Mouse (Mus musculus) gastrocnemius, postnatal 14 days (tissue): ENCODE results near the gene Myl6. TPM values are rescaled to one million over a fixed set of nuclear protein-coding genes. Genes with fewer than 3 reads are reported as not detected.
A peak's percentile ranks its signal among the peaks of the same experiment; 100 is the strongest.
"Not testable (repeated sequence)": the region's sequence is repeated elsewhere in the genome, so short reads cannot be mapped to it uniquely, and the experiment has no call there.

Experiments used
- DNase-seq: peaks from one replicate; pipeline ENCODE4 v3.0.0; 2021; ENCODE audit warnings: mixed read lengths
- intact Hi-C: fragments of 180-260 bp; cut with DNase I; formaldehyde crosslinking; loops from one replicate; pipeline ENCODE4 v1.15.1; 2025; ENCODE audit warnings: low total_unique reads
- total RNA-seq, 2 experiments: library from RNA; stranded (reverse); gene quantifications; 2 replicates each; pipeline ENCODE4 v1.2.3; 2021

Myl6 gene
- total RNA-seq, 2 experiments from 2014 or later = 214 to 276 TPM

GRCm38 (mm10) chr10:128511761-128512160 lies 17.8 kb upstream of the Myl6 start:
- no peak for DNase-seq
- intact Hi-C loops = no loop called here

- intact Hi-C loops = no loop called here
- no peak for DNase-seq
Measured at GRCm38 (mm10) chr10:128511189-128511588, 17.2 kb upstream of the Myl6 start.

GRCm38 (mm10) chr10:128510301-128510700 lies 16.4 kb upstream of the Myl6 start:
- no peak for DNase-seq
- intact Hi-C loops = no loop called here

- DNase-seq = no peak
- intact Hi-C loops = no loop called here
Measured at GRCm38 (mm10) chr10:128509831-128510230, 15.9 kb upstream of the Myl6 start.

- no peak for DNase-seq
- intact Hi-C loops = no loop called here
Measured at GRCm38 (mm10) chr10:128509203-128509602, 15.3 kb upstream of the Myl6 start.

- intact Hi-C loops = no loop called here
- no peak for DNase-seq
Measured at GRCm38 (mm10) chr10:128508260-128508659, 14.3 kb upstream of the Myl6 start.

- intact Hi-C loops = no loop called here
- DNase-seq = no peak
Measured at GRCm38 (mm10) chr10:128505974-128506373, 12.0 kb upstream of the Myl6 start.

- DNase-seq, intact Hi-C loops: not testable (repeated sequence)
Measured at GRCm38 (mm10) chr10:128505371-128505667, 11.4 kb upstream of the Myl6 start.

- intact Hi-C loops = no loop called here
- no peak for DNase-seq
Measured at GRCm38 (mm10) chr10:128504641-128505370, 10.9 kb upstream of the Myl6 start.

GRCm38 (mm10) chr10:128504012-128504411 lies 10.1 kb upstream of the Myl6 start:
- intact Hi-C loops = no loop called here
- DNase-seq = no peak

- DNase-seq = no peak
- intact Hi-C loops = no loop called here
Measured at GRCm38 (mm10) chr10:128503532-128503931, 9.6 kb upstream of the Myl6 start.

GRCm38 (mm10) chr10:128502341-128502740 lies 8.4 kb upstream of the Myl6 start:
- intact Hi-C loops = no loop called here
- no peak for DNase-seq

- intact Hi-C loops = no loop called here
- DNase-seq = peak; percentile 73
Measured at GRCm38 (mm10) chr10:128499116-128499671, 5.2 kb upstream of the Myl6 start.

GRCm38 (mm10) chr10:128498590-128498989 lies 4.6 kb upstream of the Myl6 start, which contains the start of gene Myl6b:
Gene Myl6b, minus strand, starts transcription at chr10:128498685.
- DNase-seq = peak; percentile 96
- intact Hi-C loops = no loop called here

GRCm38 (mm10) chr10:128497134-128497737 lies 3.3 kb upstream of the Myl6 start:
- intact Hi-C loops = no loop called here
- DNase-seq = no peak

GRCm38 (mm10) chr10:128496509-128497077 lies 2.6 kb upstream of the Myl6 start:
- no peak for DNase-seq
- intact Hi-C loops = no loop called here

- intact Hi-C loops = no loop called here
- DNase-seq = no peak
Measured at GRCm38 (mm10) chr10:128495903-128496302, 2.0 kb upstream of the Myl6 start.

GRCm38 (mm10) chr10:128495270-128495669 lies 1.3 kb upstream of the Myl6 start:
- intact Hi-C loops = no loop called here
- DNase-seq = no peak

GRCm38 (mm10) chr10:128494667-128495245 lies 811 bp upstream of the Myl6 start:
- intact Hi-C loops = no loop called here
- DNase-seq = no peak

- intact Hi-C loops = no loop called here
- DNase-seq = no peak
Measured at GRCm38 (mm10) chr10:128493319-128493694, 638 bp downstream of the Myl6 start.
